Mouse (Mus musculus): ENCODE measurements at regions not wholly inside any gene's neighbourhood (a gene's known extent, or its start where the extent isn't known, plus 50 kb on each side); places are given as distances from the start of the nearest gene placed in this dataset.

GRCm38 (mm10) chr6:120585118-120585940 lies 54.2 kb upstream of the Hdhd5 start:
- WGBS, result 50% methylated on average over 9 of the region's 9 CpGs
- Histone ChIP-seq H3K4me3 (replicated peaks; ENCODE audit: control insufficient read depth, low read depth, low read length) (no peak overlapping the region), H3K4me1 (ENCODE audit: control insufficient read depth, insufficient read depth, low read length) (no peaks in the 10 kb centered on the region; the same call in 1 of the 2 replicates), H3K27ac (ENCODE audit: control insufficient read depth, insufficient read depth, low read depth, low read length, poor library complexity) (peak overlapping the region; percentile 59; the same call in 1 of the 2 replicates)
- TF ChIP-seq CTCF (IDR thresholded peaks at IDR 0.05; ENCODE audit: control insufficient read depth, insufficient read depth, low read length) (no peak), POLR2A (IDR thresholded peaks at IDR 0.05; ENCODE audit: borderline replicate concordance, control insufficient read depth, low read depth, low read length) (no peak)

- Histone ChIP-seq H3K4me3 (replicated peaks; ENCODE audit: control insufficient read depth, low read depth, low read length) (no peak overlapping the region), H3K27ac (ENCODE audit: control insufficient read depth, insufficient read depth, low read depth, low read length, poor library complexity) (no peak overlapping the region), H3K4me1 (ENCODE audit: control insufficient read depth, insufficient read depth, low read length) (peaks cover 1% of the 10 kb centered on the region)
- 94% methylated on average over 2 of the region's 2 CpGs for whole genome bisulfite sequencing
- TF ChIP-seq POLR2A (IDR thresholded peaks at IDR 0.05; ENCODE audit: borderline replicate concordance, control insufficient read depth, low read depth, low read length) (no peak), CTCF (IDR thresholded peaks at IDR 0.05; ENCODE audit: control insufficient read depth, insufficient read depth, low read length) (no peak)
Measured at GRCm38 (mm10) chr6:120581748-120582147, 50.6 kb upstream of the Hdhd5 start.
